Mouse (Mus musculus): ENCODE measurements around the gene Cdkn1a.
A peak's percentile ranks its signal among the peaks of the same experiment; 100 is the strongest.

- TF ChIP-seq CTCF (IDR thresholded peaks at IDR 0.05; ENCODE audit: low read depth) (peak; percentile 78), EP300 (IDR thresholded peaks at IDR 0.05; ENCODE audit: low read depth) (no peak)
These were observed 45.9 kb upstream of the Cdkn1a start for GRCm38 (mm10) chr17:29044925-29045319.

All from liver, embryonic 14.5 days (tissue).